Mouse (Mus musculus) forebrain, embryonic 11.5 days (tissue): ENCODE results near the gene Tcf7l1. TPM values are rescaled to one million over a fixed set of nuclear protein-coding genes. Genes with fewer than 3 reads are reported as not detected.

Experiments
- ATAC-seq: fragments of 200-750 bp; cut with Nextera tagmentation; replicated peaks from 2 replicates; pipeline ENCODE4 v1.8.0; 2017; ENCODE audit warnings: moderate TSS enrichment; ENCODE audit not compliant: low FRiP score
- DNase-seq: peaks from one replicate; pipeline ENCODE4 v3.0.0-alpha.2; 2017; ENCODE audit warnings: low spot score
- H3K27ac ChIP-seq: fragments of 300-500 bp; sonication (generic); 2 replicates; pipeline ENCODE4 v1.5.1; 2014; ENCODE audit warnings: low read depth, low read length
- H3K27me3 ChIP-seq: fragments of 300-500 bp; sonication (generic); 2 replicates; pipeline ENCODE4 v1.6.1; 2014; ENCODE audit warnings: mild to moderate bottlenecking, low read length, mixed read lengths; ENCODE audit not compliant: control insufficient read depth, insufficient read depth
- H3K36me3 ChIP-seq: fragments of 300-500 bp; sonication (generic); 2 replicates; pipeline ENCODE4 v1.6.1; 2014; ENCODE audit warnings: mild to moderate bottlenecking, low read length, moderate library complexity, mixed read lengths; ENCODE audit not compliant: control insufficient read depth, insufficient read depth
- H3K4me1 ChIP-seq: fragments of 300-500 bp; sonication (generic); replicated peaks from 2 replicates; pipeline ENCODE4 v1.6.1; 2014; ENCODE audit warnings: low read length, mixed read lengths; ENCODE audit not compliant: control insufficient read depth, insufficient read depth
- H3K4me2 ChIP-seq: fragments of 300-500 bp; sonication (generic); 2 replicates; pipeline ENCODE4 v1.6.1; 2014; ENCODE audit warnings: low read depth, mild to moderate bottlenecking, low read length, moderate library complexity, mixed read lengths; ENCODE audit not compliant: severe bottlenecking
- H3K4me3 ChIP-seq: fragments of 300-500 bp; sonication (generic); 2 replicates; pipeline ENCODE4 v1.5.1; 2014; ENCODE audit warnings: low read depth, low read length
- H3K9ac ChIP-seq: fragments of 300-500 bp; sonication (generic); 2 replicates; pipeline ENCODE4 v1.6.1; 2014; ENCODE audit warnings: low read length
- H3K9me3 ChIP-seq: fragments of 300-500 bp; sonication (generic); 2 replicates; pipeline ENCODE4 v1.6.1; 2016; ENCODE audit warnings: low read length, mixed read lengths; ENCODE audit not compliant: control insufficient read depth
- WGBS: fragments of 180-500 bp; shearing (Covaris S2); extraction: QIAGEN DNeasy Blood & Tissue Kit; methylation state at CpG from one replicate; pipeline ENCODE4 v1.1.7; 2014; 5-methylcytosine and 5-hydroxymethylcytosine counted together
- polyA plus RNA-seq: library from polyadenylated mRNA; unstranded; fragments of >200 nt; fragmentation: Nextera tagmentation; extraction: Ambion mirVana; gene quantifications from 2 replicates; pipeline ENCODE4 v1.2.1, GENCODE M21; 2014

The Tcf7l1 gene
- polyA plus RNA-seq, 1 experiment from 2014 or later, result 33.3 TPM

- Histone ChIP-seq H3K9ac (no peak overlapping the region), H3K4me3 (no peak overlapping the region), H3K4me2 (no peak overlapping the region), H3K4me1 (peaks cover 24% of the 10 kb centered on the region), H3K27ac (no peak overlapping the region), H3K9me3 (no peaks in the 10 kb centered on the region), H3K27me3 (no peaks in the 10 kb centered on the region), H3K36me3 (no peaks in the 10 kb centered on the region)
- ATAC-seq (no peak), DNase-seq (no peak)
- 74% methylated on average over 4 of the region's 4 CpGs for WGBS
Measured at GRCm38 (mm10) chr6:72714726-72715125, 74.3 kb downstream of the Tcf7l1 start.

- DNase-seq (no peak), ATAC-seq (no peak)
- Histone ChIP-seq H3K4me1 (peaks cover 24% of the 10 kb centered on the region), H3K9me3 (no peaks in the 10 kb centered on the region), H3K36me3 (no peaks in the 10 kb centered on the region), H3K27ac (no peak overlapping the region), H3K9ac (no peak overlapping the region), H3K4me2 (no peak overlapping the region), H3K27me3 (no peaks in the 10 kb centered on the region), H3K4me3 (no peak overlapping the region)
- WGBS, result 55% methylated on average over 9 of the region's 9 CpGs
Measured at GRCm38 (mm10) chr6:72714250-72714649, 74.8 kb downstream of the Tcf7l1 start.

DNA sequence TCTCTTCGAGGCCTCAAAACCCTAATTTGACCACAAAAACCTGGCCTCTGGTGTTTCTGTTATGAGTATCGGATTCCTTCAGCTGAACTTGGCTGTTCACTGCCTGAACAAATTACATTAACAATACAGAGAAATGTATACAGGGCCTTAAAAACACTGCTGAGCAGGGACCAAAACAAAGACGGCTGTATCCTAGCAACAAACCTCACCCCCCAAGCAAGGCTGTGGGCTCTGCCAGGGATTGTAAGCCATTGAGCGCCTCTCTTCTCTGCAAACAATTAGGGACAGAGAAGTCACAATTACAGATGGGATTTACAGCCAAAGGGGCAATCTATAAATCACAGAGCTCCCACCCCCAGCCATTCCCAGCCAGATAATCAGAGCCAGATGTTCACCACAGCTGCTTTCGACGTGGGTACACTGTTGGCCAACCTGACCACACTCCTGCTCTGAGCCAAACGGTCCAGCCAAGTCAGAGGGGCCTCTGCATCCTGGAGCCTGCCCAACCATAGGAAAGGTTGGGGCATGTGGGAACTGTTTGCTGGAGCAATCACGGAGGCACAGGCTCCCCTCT is 77.5 kb downstream of the Tcf7l1 start:
- H3K27ac ChIP-seq, result peak overlapping the region; percentile 26
- DNase-seq, result peak; percentile 70
- H3K27me3 ChIP-seq, result no peaks in the 10 kb centered on the region
- peaks cover 24% of the 10 kb centered on the region for H3K4me1 ChIP-seq
- peak overlapping the region; percentile 5; the same call in 1 of the 2 replicates for H3K4me2 ChIP-seq
- 2% methylated on average over 8 of the region's 8 CpGs for WGBS
- no peak overlapping the region; the same call in 1 of the 2 replicates for H3K9ac ChIP-seq
- H3K4me3 ChIP-seq, result no peak overlapping the region
- H3K36me3 ChIP-seq, result no peaks in the 10 kb centered on the region
- H3K9me3 ChIP-seq, result no peaks in the 10 kb centered on the region
- peak; percentile 91 for ATAC-seq

- H3K4me1 ChIP-seq, result peaks cover 24% of the 10 kb centered on the region
- DNase-seq (no peak), ATAC-seq (peak; percentile 66)
- no peak overlapping the region for H3K9ac ChIP-seq
- peak overlapping the region; percentile 26 for H3K27ac ChIP-seq
- H3K4me2 ChIP-seq, result peak overlapping the region; percentile 5; the same call in 1 of the 2 replicates
- WGBS, result 55% methylated on average over 10 of the region's 10 CpGs
- no peaks in the 10 kb centered on the region for H3K9me3 ChIP-seq
- no peak overlapping the region for H3K4me3 ChIP-seq
- no peaks in the 10 kb centered on the region for H3K27me3 ChIP-seq
- no peaks in the 10 kb centered on the region for H3K36me3 ChIP-seq
Measured at GRCm38 (mm10) chr6:72710897-72711507, 78.1 kb downstream of the Tcf7l1 start.

DNA sequence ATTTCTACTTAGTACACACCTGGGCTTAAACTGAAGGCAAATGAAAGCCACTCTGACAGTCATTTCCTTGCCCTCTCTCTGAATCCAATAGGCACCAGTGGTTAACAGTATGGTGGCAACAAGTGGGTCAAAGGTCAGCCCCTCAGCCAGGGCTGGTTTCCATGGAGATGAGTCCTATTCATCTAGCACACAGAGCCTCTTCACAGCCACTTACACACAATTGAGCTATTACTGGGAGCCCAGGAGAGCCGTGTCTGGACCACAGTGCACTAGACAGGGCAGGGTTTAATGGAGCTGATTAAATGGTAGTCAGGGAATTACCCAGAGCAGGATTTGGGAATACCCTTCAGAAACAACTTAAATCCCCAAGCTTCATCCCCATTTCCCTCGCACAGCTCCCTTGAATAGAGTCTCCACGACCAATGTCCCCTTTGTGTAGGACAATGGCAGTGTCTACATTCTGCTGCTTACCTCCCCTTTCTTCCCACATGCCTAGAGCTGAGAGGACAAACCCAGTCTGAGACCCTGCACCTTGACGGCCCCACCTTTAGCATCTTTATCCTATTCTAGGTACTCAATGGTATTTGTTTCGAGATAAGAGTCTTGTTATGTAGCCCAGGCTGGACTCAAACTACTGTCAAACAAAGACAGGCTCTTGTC is 89.5 kb downstream of the Tcf7l1 start:
- no peaks in the 10 kb centered on the region for H3K27me3 ChIP-seq
- DNase-seq, result peak; percentile 76
- no peak overlapping the region for H3K4me2 ChIP-seq
- no peaks in the 10 kb centered on the region for H3K9me3 ChIP-seq
- peak overlapping the region; percentile 55 for H3K27ac ChIP-seq
- peaks cover 15% of the 10 kb centered on the region for H3K4me1 ChIP-seq
- H3K36me3 ChIP-seq, result no peaks in the 10 kb centered on the region
- H3K9ac ChIP-seq, result no peak overlapping the region
- no peak overlapping the region for H3K4me3 ChIP-seq
- WGBS, result 11% methylated on average over 5 of the region's 5 CpGs
- peak; percentile 94 for ATAC-seq

- Histone ChIP-seq H3K4me2 (no peak overlapping the region), H3K36me3 (no peaks in the 10 kb centered on the region), H3K9ac (no peak overlapping the region), H3K9me3 (no peaks in the 10 kb centered on the region), H3K27me3 (no peaks in the 10 kb centered on the region), H3K27ac (no peak overlapping the region), H3K4me3 (no peak overlapping the region), H3K4me1 (peaks cover 15% of the 10 kb centered on the region)
- no peak for DNase-seq
- no peak for ATAC-seq
- WGBS, result 90% methylated on average over 5 of the region's 5 CpGs
Measured at GRCm38 (mm10) chr6:72698559-72698958, 90.5 kb downstream of the Tcf7l1 start.

- Histone ChIP-seq H3K4me3 (no peak overlapping the region), H3K9ac (no peak overlapping the region), H3K27ac (no peak overlapping the region), H3K27me3 (no peaks in the 10 kb centered on the region), H3K36me3 (no peaks in the 10 kb centered on the region), H3K4me2 (no peak overlapping the region), H3K4me1 (peaks cover 16% of the 10 kb centered on the region), H3K9me3 (no peaks in the 10 kb centered on the region)
- no peak for ATAC-seq
- WGBS, result 36% methylated on average over 11 of the region's 11 CpGs
- no peak for DNase-seq
Measured at GRCm38 (mm10) chr6:72696601-72697335, 92.3 kb downstream of the Tcf7l1 start.

DNA sequence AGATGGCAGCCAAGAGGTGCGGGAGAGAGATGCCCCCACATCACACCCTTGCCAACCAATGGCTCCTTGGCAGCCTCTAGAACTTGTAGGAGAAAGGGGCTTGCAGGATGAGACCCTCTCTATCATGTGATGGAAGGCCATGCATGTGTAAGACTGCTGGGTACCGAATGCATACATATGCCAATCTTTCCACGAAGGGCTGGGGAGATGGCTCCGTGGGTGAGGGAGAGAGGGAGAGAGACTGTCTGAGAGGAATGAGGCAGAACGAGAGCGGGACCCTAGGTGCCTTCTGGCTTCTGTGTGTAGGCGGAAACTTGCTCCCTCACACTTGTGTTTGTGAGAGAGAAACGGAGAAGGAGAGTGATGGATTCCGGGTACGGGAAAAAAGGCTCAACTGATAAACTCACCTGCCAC is 94.3 kb downstream of the Tcf7l1 start:
- Histone ChIP-seq H3K36me3 (no peaks in the 10 kb centered on the region), H3K9ac (no peak overlapping the region), H3K4me3 (no peak overlapping the region), H3K4me1 (peaks cover 15% of the 10 kb centered on the region), H3K4me2 (no peak overlapping the region), H3K27ac (no peak overlapping the region), H3K9me3 (no peaks in the 10 kb centered on the region), H3K27me3 (no peaks in the 10 kb centered on the region)
- DNase-seq (no peak), ATAC-seq (no peak)
- 85% methylated on average over 10 of the region's 10 CpGs for WGBS
